Mouse (Mus musculus) heart, embryonic 12.5 days (tissue): Measurements from ENCODE around the gene Mpped2. TPM values are rescaled to one million over a fixed set of nuclear protein-coding genes. Genes with fewer than 3 reads are reported as not detected.

ENCODE experiments used
- ATAC-seq: fragments of 200-750 bp; cut with Nextera tagmentation; 2 replicates; pipeline ENCODE4 v1.8.0; 2017; ENCODE audit warnings: moderate TSS enrichment, moderate library complexity; ENCODE audit not compliant: insufficient number of reproducible peaks, low FRiP score
- H3K27ac ChIP-seq: fragments of 300-500 bp; sonication (generic); 2 replicates; pipeline ENCODE4 v1.5.1; 2016; ENCODE audit warnings: mild to moderate bottlenecking, moderate library complexity; ENCODE audit not compliant: poor library complexity, severe bottlenecking
- H3K27me3 ChIP-seq: fragments of 300-500 bp; sonication (generic); replicated peaks from 2 replicates; pipeline ENCODE4 v1.6.1; 2016; ENCODE audit warnings: mild to moderate bottlenecking, moderate library complexity
- H3K36me3 ChIP-seq: fragments of 300-500 bp; sonication (generic); 2 replicates; pipeline ENCODE4 v1.6.1; 2016; ENCODE audit warnings: mild to moderate bottlenecking, moderate library complexity
- H3K4me1 ChIP-seq: fragments of 300-500 bp; sonication (generic); replicated peaks from 2 replicates; pipeline ENCODE4 v1.6.1; 2016; ENCODE audit warnings: mild to moderate bottlenecking
- H3K4me2 ChIP-seq: fragments of 300-500 bp; sonication (generic); 2 replicates; pipeline ENCODE4 v1.6.1; 2016; ENCODE audit warnings: mild to moderate bottlenecking, moderate library complexity
- H3K4me3 ChIP-seq: fragments of 300-500 bp; sonication (generic); 2 replicates; pipeline ENCODE4 v1.5.1; 2016; ENCODE audit warnings: mild to moderate bottlenecking
- H3K9ac ChIP-seq: fragments of 300-500 bp; sonication (generic); 2 replicates; pipeline ENCODE4 v1.6.1; 2016; ENCODE audit warnings: mild to moderate bottlenecking, moderate library complexity
- H3K9me3 ChIP-seq: fragments of 300-500 bp; sonication (generic); replicated peaks from 2 replicates; pipeline ENCODE4 v1.6.1; 2016; ENCODE audit warnings: mild to moderate bottlenecking, moderate library complexity
- WGBS: fragments of 180-500 bp; shearing (Covaris S2); methylation state at CpG from one replicate; pipeline ENCODE4 v1.1.7; 2016; 5-methylcytosine and 5-hydroxymethylcytosine counted together
- polyA plus RNA-seq: library from polyadenylated mRNA; unstranded; fragments of >200 nt; fragmentation: Nextera tagmentation; extraction: Ambion mirVana; gene quantifications from 2 replicates; pipeline ENCODE4 v1.2.1, GENCODE M21; 2016

The Mpped2 gene
- polyA plus RNA-seq, 1 experiment from 2014 or later: 114 TPM

GRCm38 (mm10) chr2:106797855-106798254 lies 104.8 kb downstream of the Mpped2 start:
- no peaks in the 10 kb centered on the region for H3K27me3 ChIP-seq
- H3K27ac ChIP-seq: peak overlapping the region; percentile 57
- peaks cover 43% of the 10 kb centered on the region for H3K4me1 ChIP-seq
- peak overlapping the region; percentile 36; the same call in 1 of the 2 replicates for H3K9ac ChIP-seq
- H3K9me3 ChIP-seq: 0 out of 2 replicates have a peak, but pooled peaks cover 2% of the 10 kb centered on the region
- peaks cover 3% of the 10 kb centered on the region for H3K36me3 ChIP-seq
- H3K4me2 ChIP-seq: peak overlapping the region; percentile 38
- H3K4me3 ChIP-seq: no peak overlapping the region
- 38% methylated on average over 3 of the region's 3 CpGs for WGBS
- peak; percentile 36; the same call in 1 of the 2 replicates for ATAC-seq

GRCm38 (mm10) chr2:106798824-106799223 lies 105.8 kb downstream of the Mpped2 start:
- Histone ChIP-seq H3K4me1 (peaks cover 43% of the 10 kb centered on the region), H3K9ac (no peak overlapping the region), H3K36me3 (peaks cover 6% of the 10 kb centered on the region), H3K4me2 (no peak overlapping the region), H3K4me3 (no peak overlapping the region), H3K27ac (peak overlapping the region; percentile 48), H3K27me3 (no peaks in the 10 kb centered on the region), H3K9me3 (0 out of 2 replicates have a peak, but pooled peaks cover 4% of the 10 kb centered on the region)
- WGBS: 18% methylated on average over 4 of the region's 4 CpGs
- peak; percentile 67; the same call in 1 of the 2 replicates for ATAC-seq

- H3K27me3 ChIP-seq: no peaks in the 10 kb centered on the region
- no peak overlapping the region for H3K4me3 ChIP-seq
- H3K4me1 ChIP-seq: peaks cover 6% of the 10 kb centered on the region
- 68% methylated on average over 3 of the region's 3 CpGs for WGBS
- peaks cover 2% of the 10 kb centered on the region; the same call in 1 of the 2 replicates for H3K9me3 ChIP-seq
- H3K4me2 ChIP-seq: no peak overlapping the region
- H3K9ac ChIP-seq: no peak overlapping the region
- ATAC-seq: no peak
- no peak overlapping the region for H3K27ac ChIP-seq
- peaks cover 14% of the 10 kb centered on the region; the same call in 1 of the 2 replicates for H3K36me3 ChIP-seq
Measured at GRCm38 (mm10) chr2:106815898-106816297, 122.8 kb downstream of the Mpped2 start.

- no peak overlapping the region for H3K27ac ChIP-seq
- no peak overlapping the region for H3K9ac ChIP-seq
- no peaks in the 10 kb centered on the region for H3K27me3 ChIP-seq
- H3K4me3 ChIP-seq: no peak overlapping the region
- peaks cover 16% of the 10 kb centered on the region for H3K4me1 ChIP-seq
- H3K9me3 ChIP-seq: no peaks in the 10 kb centered on the region
- ATAC-seq: no peak
- H3K4me2 ChIP-seq: no peak overlapping the region
- 0 out of 2 replicates have a peak, but pooled peaks cover 2% of the 10 kb centered on the region for H3K36me3 ChIP-seq
- WGBS: 70% methylated on average over 8 of the region's 8 CpGs
Measured at GRCm38 (mm10) chr2:106821292-106821691, 128.2 kb downstream of the Mpped2 start.

- H3K9ac ChIP-seq: no peak overlapping the region
- H3K27me3 ChIP-seq: no peaks in the 10 kb centered on the region
- no peaks in the 10 kb centered on the region for H3K9me3 ChIP-seq
- no peak overlapping the region for H3K27ac ChIP-seq
- WGBS: 59% methylated on average over 6 of the region's 6 CpGs
- no peak for ATAC-seq
- H3K36me3 ChIP-seq: 0 out of 2 replicates have a peak, but pooled peaks cover 2% of the 10 kb centered on the region
- H3K4me1 ChIP-seq: peaks cover 16% of the 10 kb centered on the region
- no peak overlapping the region for H3K4me3 ChIP-seq
- no peak overlapping the region for H3K4me2 ChIP-seq
Measured at GRCm38 (mm10) chr2:106821883-106822282, 128.8 kb downstream of the Mpped2 start.

- H3K4me2 ChIP-seq: no peak overlapping the region
- WGBS: 50% methylated on average over 5 of the region's 5 CpGs
- H3K9me3 ChIP-seq: no peaks in the 10 kb centered on the region
- H3K9ac ChIP-seq: no peak overlapping the region
- H3K4me1 ChIP-seq: peaks cover 16% of the 10 kb centered on the region
- no peak for ATAC-seq
- no peak overlapping the region for H3K4me3 ChIP-seq
- H3K36me3 ChIP-seq: 0 out of 2 replicates have a peak, but pooled peaks cover 2% of the 10 kb centered on the region
- no peaks in the 10 kb centered on the region for H3K27me3 ChIP-seq
- no peak overlapping the region for H3K27ac ChIP-seq
Measured at GRCm38 (mm10) chr2:106822540-106822939, 129.5 kb downstream of the Mpped2 start.

GRCm38 (mm10) chr2:106825461-106825860 lies 132.4 kb downstream of the Mpped2 start:
- ATAC-seq: no peak
- Histone ChIP-seq H3K4me3 (no peak overlapping the region), H3K9me3 (no peaks in the 10 kb centered on the region), H3K4me2 (no peak overlapping the region), H3K9ac (no peak overlapping the region), H3K4me1 (peaks cover 40% of the 10 kb centered on the region), H3K36me3 (no peaks in the 10 kb centered on the region), H3K27me3 (no peaks in the 10 kb centered on the region), H3K27ac (no peak overlapping the region)
- WGBS: 75% methylated on average over 2 of the region's 2 CpGs

- no peak for ATAC-seq
- Histone ChIP-seq H3K4me2 (no peak overlapping the region), H3K4me1 (peaks cover 40% of the 10 kb centered on the region), H3K4me3 (no peak overlapping the region), H3K36me3 (no peaks in the 10 kb centered on the region), H3K9me3 (no peaks in the 10 kb centered on the region), H3K27ac (no peak overlapping the region), H3K27me3 (no peaks in the 10 kb centered on the region), H3K9ac (no peak overlapping the region)
- WGBS: 86% methylated on average over 1 of the region's 1 CpGs
Measured at GRCm38 (mm10) chr2:106826023-106826422, 133.0 kb downstream of the Mpped2 start.

- no peak overlapping the region for H3K9ac ChIP-seq
- ATAC-seq: no peak
- H3K4me1 ChIP-seq: peaks cover 42% of the 10 kb centered on the region
- H3K4me3 ChIP-seq: no peak overlapping the region
- 90% methylated on average over 4 of the region's 4 CpGs for WGBS
- H3K9me3 ChIP-seq: no peaks in the 10 kb centered on the region
- H3K27me3 ChIP-seq: no peaks in the 10 kb centered on the region
- H3K36me3 ChIP-seq: no peaks in the 10 kb centered on the region
- H3K27ac ChIP-seq: no peak overlapping the region
- H3K4me2 ChIP-seq: no peak overlapping the region
Measured at GRCm38 (mm10) chr2:106826806-106827205, 133.7 kb downstream of the Mpped2 start.

- no peak overlapping the region for H3K4me3 ChIP-seq
- H3K27me3 ChIP-seq: no peaks in the 10 kb centered on the region
- no peaks in the 10 kb centered on the region for H3K36me3 ChIP-seq
- no peaks in the 10 kb centered on the region for H3K9me3 ChIP-seq
- ATAC-seq: peak; percentile 39; the same call in 1 of the 2 replicates
- H3K4me2 ChIP-seq: peak overlapping the region; percentile 34
- peak overlapping the region; percentile 10; the same call in 1 of the 2 replicates for H3K27ac ChIP-seq
- no peak overlapping the region for H3K9ac ChIP-seq
- 32% methylated on average over 12 of the region's 12 CpGs for WGBS
- peaks cover 36% of the 10 kb centered on the region for H3K4me1 ChIP-seq
Measured at GRCm38 (mm10) chr2:106828573-106829310, 135.7 kb downstream of the Mpped2 start.

- Histone ChIP-seq H3K27ac (0 out of 2 replicates have a peak overlapping the region, but pooled peaks have one; percentile 10), H3K9me3 (no peaks in the 10 kb centered on the region), H3K36me3 (no peaks in the 10 kb centered on the region), H3K4me1 (peaks cover 36% of the 10 kb centered on the region), H3K9ac (no peak overlapping the region), H3K27me3 (no peaks in the 10 kb centered on the region), H3K4me2 (no peak overlapping the region), H3K4me3 (no peak overlapping the region)
- ATAC-seq: no peak
- 55% methylated on average over 4 of the region's 4 CpGs for WGBS
Measured at GRCm38 (mm10) chr2:106829420-106829819, 136.4 kb downstream of the Mpped2 start.
